ENCODE assay signal across 25 mouse cellular contexts in the genomic region with DNA sequence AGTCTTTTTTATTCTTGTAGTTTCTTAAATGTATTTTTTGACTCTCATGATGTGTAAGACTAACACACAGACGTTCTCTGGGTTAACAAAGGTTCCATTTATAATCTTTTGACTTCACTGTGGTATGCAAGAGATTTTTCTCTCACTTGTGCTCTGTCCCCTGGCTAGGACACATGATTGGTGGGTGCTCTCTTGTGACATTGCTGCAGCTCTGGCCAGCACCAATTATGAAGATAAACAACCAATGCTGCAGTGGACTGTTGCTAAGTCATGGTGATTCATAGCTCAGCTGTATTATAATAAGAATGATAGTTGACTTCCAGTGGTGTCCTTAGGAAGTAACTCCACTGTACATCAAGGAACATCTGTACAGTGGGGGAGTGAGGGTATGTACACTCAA.
DNase-seq lines count a peak whose midpoint lies in the region; ATAC-seq and TF ChIP-seq lines count a peak whose summit lies in the region.
"Had no signal": no experiment of that assay in that cellular context is flagged by ENCODE, and none has a peak within 500 bp of the region (broad histone marks: within the 10 kb centered on the region; RNA-seq: fewer than 3 reads in every experiment).

No protein-coding gene starts in this region.

- no peaks in the 10 kb centered on the region for H3K9me3 ChIP-seq in kidney, embryonic 14.5 days (ENCODE audit: control insufficient read depth, low read length)
- H3K9me3 ChIP-seq in intestine, postnatal 0 days (ENCODE audit: control insufficient read depth), result no peaks in the 10 kb centered on the region
- H3K9me3 ChIP-seq: forebrain, embryonic 12.5 days; intestine, embryonic 15.5 days; midbrain, embryonic 15.5 days; neural tube, embryonic 15.5 days; stomach, embryonic 15.5 days had no signal

- H3K4me3 ChIP-seq in kidney, embryonic 14.5 days (ENCODE audit: low read length), result no peak overlapping the region
- H3K4me3 ChIP-seq in C2C12 (ENCODE audit: insufficient read depth, poor library complexity, severe bottlenecking), result no peak overlapping the region
- H3K4me3 ChIP-seq in intestine, postnatal 0 days (ENCODE audit: low read depth, low read length), result no peak overlapping the region
- H3K4me3 ChIP-seq: forebrain, embryonic 12.5 days; heart, adult 2 months; intestine, embryonic 15.5 days; megakaryocyte, embryonic 14.5 days; midbrain, embryonic 15.5 days; myocyte; neural tube, embryonic 15.5 days; stomach, embryonic 15.5 days had no signal

- H3K27ac ChIP-seq in kidney, embryonic 14.5 days (ENCODE audit: low read depth, low read length), result no peak overlapping the region
- H3K27ac ChIP-seq in intestine, postnatal 0 days (ENCODE audit: low read depth, low read length), result no peak overlapping the region
- H3K27ac ChIP-seq: forebrain, embryonic 12.5 days; heart, adult 2 months; hindbrain, embryonic 14.5 days; intestine, embryonic 15.5 days; liver, embryonic 14.5 days; midbrain, embryonic 15.5 days; neural tube, embryonic 15.5 days; stomach, embryonic 15.5 days had no signal

- WGBS in kidney, embryonic 14.5 days, result 38% methylated on average over 1 of the region's 1 CpGs
- 39% methylated on average over 1 of the region's 1 CpGs for WGBS in intestine, postnatal 0 days

- no peak overlapping the region for H3K4me2 ChIP-seq in kidney, embryonic 14.5 days (replicated peaks; ENCODE audit: low read depth, low read length)
- no peak overlapping the region for H3K4me2 ChIP-seq in intestine, postnatal 0 days (replicated peaks; ENCODE audit: low read depth)
- H3K4me2 ChIP-seq: forebrain, embryonic 12.5 days; hindbrain, embryonic 14.5 days; intestine, embryonic 15.5 days; midbrain, embryonic 15.5 days; neural tube, embryonic 15.5 days; stomach, embryonic 15.5 days had no signal

- no peaks in the 10 kb centered on the region for H3K79me2 ChIP-seq in C2C12 (ENCODE audit: control insufficient read depth, insufficient read depth)

- peak; percentile 52; the same call in 1 of the 2 replicates for ATAC-seq in kidney, embryonic 14.5 days (ENCODE audit: low FRiP score, low TSS enrichment)
- no peak for ATAC-seq in intestine, postnatal 0 days
- ATAC-seq: intestine, embryonic 15.5 days; lung, postnatal 0 days; midbrain, embryonic 15.5 days had no signal

- H3K4me1 ChIP-seq in kidney, embryonic 14.5 days (ENCODE audit: control insufficient read depth, insufficient read depth, low read length), result no peaks in the 10 kb centered on the region
- no peaks in the 10 kb centered on the region for H3K4me1 ChIP-seq in intestine, postnatal 0 days (replicated peaks; ENCODE audit: control insufficient read depth, insufficient read depth, low read length)
- H3K4me1 ChIP-seq: intestine, embryonic 15.5 days; megakaryocyte, embryonic 14.5 days; midbrain, embryonic 15.5 days; neural tube, embryonic 15.5 days; stomach, embryonic 15.5 days had no signal

- DNase-seq in adrenal gland, postnatal 14 days, result peak; percentile 21
- DNase-seq in adrenal gland, adult 8-10 months, result no peak
- no peak for DNase-seq in kidney, adult 8-10 months
- peak; percentile 22 for DNase-seq in kidney, postnatal 10 days
- no peak for DNase-seq in natural killer cell, adult 2 months (ENCODE audit: low spot score in 2 of 2)
- DNase-seq: cerebellum, adult 11-12 months; cerebellum, postnatal 14 days; gastrocnemius, postnatal 10 days; heart, adult 2 months; heart, postnatal 14 days; right cerebral cortex, postnatal 14 days had no signal

- H3K79me3 ChIP-seq in C2C12 (ENCODE audit: low read depth), result no peaks in the 10 kb centered on the region

- H3K36me3 ChIP-seq in kidney, embryonic 14.5 days (ENCODE audit: control insufficient read depth, insufficient read depth, low read length), result no peaks in the 10 kb centered on the region
- H3K36me3 ChIP-seq in C2C12 (ENCODE audit: control insufficient read depth, insufficient read depth), result no peaks in the 10 kb centered on the region
- H3K36me3 ChIP-seq in intestine, postnatal 0 days (ENCODE audit: control insufficient read depth, insufficient read depth), result no peaks in the 10 kb centered on the region
- H3K36me3 ChIP-seq: forebrain, embryonic 12.5 days; intestine, embryonic 15.5 days; midbrain, embryonic 15.5 days; neural tube, embryonic 15.5 days; stomach, embryonic 15.5 days had no signal

- no peaks in the 10 kb centered on the region for H3K27me3 ChIP-seq in kidney, embryonic 14.5 days (ENCODE audit: control insufficient read depth, insufficient read depth, low read length)
- no peaks in the 10 kb centered on the region for H3K27me3 ChIP-seq in C2C12 (ENCODE audit: control insufficient read depth, insufficient read depth, insufficient read length)
- H3K27me3 ChIP-seq in intestine, postnatal 0 days (replicated peaks; ENCODE audit: control insufficient read depth, insufficient read depth, low read length), result no peaks in the 10 kb centered on the region
- H3K27me3 ChIP-seq: CH12.LX; forebrain, embryonic 12.5 days; intestine, embryonic 15.5 days; megakaryocyte, embryonic 14.5 days; midbrain, embryonic 15.5 days; neural tube, embryonic 15.5 days; stomach, embryonic 15.5 days had no signal

- no peak overlapping the region for H3K9ac ChIP-seq in kidney, embryonic 14.5 days (ENCODE audit: low read depth, low read length)
- no peak overlapping the region for H3K9ac ChIP-seq in intestine, postnatal 0 days (ENCODE audit: low read depth, low read length)
- H3K9ac ChIP-seq: forebrain, embryonic 12.5 days; hindbrain, embryonic 14.5 days; intestine, embryonic 15.5 days; liver, embryonic 14.5 days; midbrain, embryonic 15.5 days; neural tube, embryonic 15.5 days; stomach, embryonic 15.5 days had no signal

- no peak overlapping the region for H3ac ChIP-seq in C2C12 (ENCODE audit: control insufficient read depth, insufficient read length, low read depth)

- no peak for TF ChIP-seq CTCF in C2C12 (IDR thresholded peaks at IDR 0.05; ENCODE audit: control insufficient read depth, insufficient read depth, insufficient read length)
- no peak for TF ChIP-seq CTCF in intestine, postnatal 0 days (IDR thresholded peaks at IDR 0.05; ENCODE audit: low read depth)

TF ChIP-seq in C2C12, 6 proteins besides CTCF, POLR2A, EP300 and RAD21:
- TF ChIP-seq MYOD1 (IDR thresholded peaks at IDR 0.05; ENCODE audit: control insufficient read depth, insufficient read length, low read depth) (no peak), CEBPB (IDR thresholded peaks at IDR 0.05; ENCODE audit: low read depth) (peak; percentile 42)

Comparison
In these comparisons a context has a peak if more than half of its experiments do, and no peak if none do; other contexts are left out.
1. DNase-seq: peak in adrenal gland, postnatal 14 days (single experiment) and kidney, postnatal 10 days (single experiment); none in adrenal gland, adult 8-10 months (single experiment), kidney, adult 8-10 months (0 of 2) and natural killer cell, adult 2 months (0 of 2).